Mouse (Mus musculus): ENCODE data around the gene Efs. TPM values are rescaled to one million over a fixed set of nuclear protein-coding genes. Genes with fewer than 3 reads are reported as not detected.

Efs gene
- polyA plus RNA-seq, 1 experiment from 2014 or later, result 20.7 TPM

GRCm38 (mm10) chr14:54903641-54904040, 22.3 kb downstream of the Efs start:
- no peak for ATAC-seq
- Histone ChIP-seq H3K36me3 (0 out of 2 replicates have a peak, but pooled peaks cover 4% of the 10 kb centered on the region), H3K9me3 (no peaks in the 10 kb centered on the region), H3K27ac (no peak overlapping the region), H3K27me3 (replicated peaks) (no peaks in the 10 kb centered on the region), H3K4me2 (replicated peaks) (no peak overlapping the region), H3K4me3 (replicated peaks) (no peak overlapping the region), H3K4me1 (replicated peaks) (no peaks in the 10 kb centered on the region), H3K9ac (no peak overlapping the region)
- WGBS, result 87% methylated on average over 4 of the region's 4 CpGs

- Histone ChIP-seq H3K27me3 (replicated peaks) (no peaks in the 10 kb centered on the region), H3K9me3 (no peaks in the 10 kb centered on the region), H3K4me2 (replicated peaks) (no peak overlapping the region), H3K4me3 (replicated peaks) (no peak overlapping the region), H3K36me3 (peaks cover 17% of the 10 kb centered on the region), H3K4me1 (replicated peaks) (peaks cover 6% of the 10 kb centered on the region; the same call in 1 of the 2 replicates), H3K27ac (no peak overlapping the region), H3K9ac (no peak overlapping the region)
- under 1% methylated on average over 3 of the region's 3 CpGs for WGBS
- ATAC-seq, result peak; percentile 70
Measured at GRCm38 (mm10) chr14:54900383-54900782, 25.5 kb downstream of the Efs start.

- no peak overlapping the region for H3K4me2 ChIP-seq (replicated peaks)
- no peak overlapping the region for H3K27ac ChIP-seq
- H3K4me1 ChIP-seq (replicated peaks), result peaks cover 6% of the 10 kb centered on the region; the same call in 1 of the 2 replicates
- no peaks in the 10 kb centered on the region for H3K9me3 ChIP-seq
- WGBS, result 58% methylated on average over 2 of the region's 2 CpGs
- ATAC-seq, result no peak
- peaks cover 17% of the 10 kb centered on the region for H3K36me3 ChIP-seq
- H3K27me3 ChIP-seq (replicated peaks), result no peaks in the 10 kb centered on the region
- H3K9ac ChIP-seq, result no peak overlapping the region
- H3K4me3 ChIP-seq (replicated peaks), result no peak overlapping the region
Measured at GRCm38 (mm10) chr14:54897445-54897844, 28.5 kb downstream of the Efs start.

- Histone ChIP-seq H3K4me3 (replicated peaks) (peak overlapping the region; percentile 93), H3K9ac (peak overlapping the region; percentile 100), H3K9me3 (no peaks in the 10 kb centered on the region), H3K4me1 (replicated peaks) (peaks cover 9% of the 10 kb centered on the region; the same call in 1 of the 2 replicates), H3K27ac (peak overlapping the region; percentile 96), H3K27me3 (replicated peaks) (no peaks in the 10 kb centered on the region), H3K36me3 (peaks cover 17% of the 10 kb centered on the region), H3K4me2 (replicated peaks) (peak overlapping the region; percentile 61)
- peak; percentile 74 for ATAC-seq
- under 1% methylated on average over 54 of the region's 54 CpGs for WGBS
Measured at GRCm38 (mm10) chr14:54894296-54895151, 31.4 kb downstream of the Efs start.

GRCm38 (mm10) chr14:54893651-54894181, 32.2 kb downstream of the Efs start:
- WGBS, result under 1% methylated on average over 38 of the region's 38 CpGs
- Histone ChIP-seq H3K4me3 (replicated peaks) (peak overlapping the region; percentile 93), H3K4me1 (replicated peaks) (peaks cover 9% of the 10 kb centered on the region; the same call in 1 of the 2 replicates), H3K9ac (peak overlapping the region; percentile 100), H3K27me3 (replicated peaks) (no peaks in the 10 kb centered on the region), H3K36me3 (peaks cover 14% of the 10 kb centered on the region), H3K9me3 (no peaks in the 10 kb centered on the region), H3K27ac (peak overlapping the region; percentile 96), H3K4me2 (replicated peaks) (peak overlapping the region; percentile 61)
- peak; percentile 99 for ATAC-seq

- H3K9ac ChIP-seq, result peak within 1 kb of the TSS; percentile 33; the same call in 1 of the 2 replicates
- 89% methylated on average over 3 of the region's 3 CpGs for WGBS
Measured at GRCm38 (mm10) chr14:54892200-54892599, 33.7 kb downstream of the Efs start, which contains the start of gene Pabpn1. Gene Pabpn1 (plus strand): TSS chr14:54892500.

GRCm38 (mm10) chr14:54885309-54885708, 40.6 kb downstream of the Efs start:
- no peak for ATAC-seq
- H3K27ac ChIP-seq, result no peak overlapping the region
- H3K4me1 ChIP-seq (replicated peaks), result peaks cover 15% of the 10 kb centered on the region
- no peaks in the 10 kb centered on the region for H3K27me3 ChIP-seq (replicated peaks)
- 0 out of 2 replicates have a peak, but pooled peaks cover 6% of the 10 kb centered on the region for H3K36me3 ChIP-seq
- H3K9me3 ChIP-seq, result no peaks in the 10 kb centered on the region
- 0 out of 2 replicates have a peak overlapping the region, but pooled peaks have one; percentile 56 for H3K4me3 ChIP-seq (replicated peaks)
- peak overlapping the region; percentile 75 for H3K4me2 ChIP-seq (replicated peaks)
- 87% methylated on average over 11 of the region's 11 CpGs for WGBS
- peak overlapping the region; percentile 80; the same call in 1 of the 2 replicates for H3K9ac ChIP-seq

More at GRCm38 (mm10) chr14:54892200-54892599, 33.7 kb downstream of the Efs start, which contains the start of gene Pabpn1:
- Histone ChIP-seq H3K4me1 (replicated peaks) (peaks cover 6% of the 10 kb centered on the region; the same call in 1 of the 2 replicates), H3K27ac (peak within 1 kb of the TSS; percentile 82), H3K36me3 (peaks cover 11% of the 10 kb centered on the region), H3K27me3 (replicated peaks) (no peaks in the 10 kb centered on the region), H3K4me2 (replicated peaks) (peak within 1 kb of the TSS; percentile 58), H3K9me3 (no peaks in the 10 kb centered on the region), H3K4me3 (replicated peaks) (peak within 1 kb of the TSS; percentile 93)
- ATAC-seq, result no peak

- Histone ChIP-seq H3K9me3 (no peaks in the 10 kb centered on the region), H3K27ac (peak overlapping the region; percentile 92), H3K4me3 (replicated peaks) (peak overlapping the region; percentile 56), H3K4me1 (replicated peaks) (peaks cover 15% of the 10 kb centered on the region), H3K27me3 (replicated peaks) (no peaks in the 10 kb centered on the region), H3K9ac (peak overlapping the region; percentile 80), H3K36me3 (0 out of 2 replicates have a peak, but pooled peaks cover 6% of the 10 kb centered on the region), H3K4me2 (replicated peaks) (peak overlapping the region; percentile 75)
- peak; percentile 23 for ATAC-seq
- WGBS, result 18% methylated on average over 21 of the region's 21 CpGs
Measured at GRCm38 (mm10) chr14:54884022-54884712, 41.8 kb downstream of the Efs start.

GRCm38 (mm10) chr14:54883154-54884021, 42.5 kb downstream of the Efs start, which contains the start of the genes Bcl2l2 and Gm20521:
Gene Bcl2l2 (plus strand): TSS chr14:54883377.
Gene Gm20521 (plus strand): TSS chr14:54883441.
- peak within 1 kb of the TSS; percentile 92 for H3K27ac ChIP-seq
- WGBS, result under 1% methylated on average over 27 of the region's 27 CpGs
- H3K27me3 ChIP-seq (replicated peaks), result no peaks in the 10 kb centered on the region
- H3K4me2 ChIP-seq (replicated peaks), result peak within 1 kb of the TSS; percentile 75
- 0 out of 2 replicates have a peak, but pooled peaks cover 6% of the 10 kb centered on the region for H3K36me3 ChIP-seq
- ATAC-seq, result peak; percentile 94
- H3K9ac ChIP-seq, result peak within 1 kb of the TSS; percentile 80
- no peaks in the 10 kb centered on the region for H3K9me3 ChIP-seq
- peak within 1 kb of the TSS; percentile 56 for H3K4me3 ChIP-seq (replicated peaks)
- H3K4me1 ChIP-seq (replicated peaks), result peaks cover 15% of the 10 kb centered on the region

GRCm38 (mm10) chr14:54877048-54877715, 48.7 kb downstream of the Efs start, which contains the start of gene Ppp1r3e:
Gene Ppp1r3e (minus strand): TSS chr14:54877550.
- peak within 1 kb of the TSS; percentile 84 for H3K9ac ChIP-seq
- H3K27ac ChIP-seq, result peak within 1 kb of the TSS; percentile 90
- peaks cover 13% of the 10 kb centered on the region for H3K4me1 ChIP-seq (replicated peaks)
- H3K9me3 ChIP-seq, result no peaks in the 10 kb centered on the region
- peak within 1 kb of the TSS; percentile 99 for H3K4me2 ChIP-seq (replicated peaks)
- H3K36me3 ChIP-seq, result no peaks in the 10 kb centered on the region
- peak within 1 kb of the TSS; percentile 73 for H3K4me3 ChIP-seq (replicated peaks)
- no peaks in the 10 kb centered on the region for H3K27me3 ChIP-seq (replicated peaks)
- peak; percentile 90 for ATAC-seq
- WGBS, result under 1% methylated on average over 61 of the region's 61 CpGs
